Mouse (Mus musculus): ENCODE measurements around the gene Slc12a8.

Slc12a8 gene

DNA sequence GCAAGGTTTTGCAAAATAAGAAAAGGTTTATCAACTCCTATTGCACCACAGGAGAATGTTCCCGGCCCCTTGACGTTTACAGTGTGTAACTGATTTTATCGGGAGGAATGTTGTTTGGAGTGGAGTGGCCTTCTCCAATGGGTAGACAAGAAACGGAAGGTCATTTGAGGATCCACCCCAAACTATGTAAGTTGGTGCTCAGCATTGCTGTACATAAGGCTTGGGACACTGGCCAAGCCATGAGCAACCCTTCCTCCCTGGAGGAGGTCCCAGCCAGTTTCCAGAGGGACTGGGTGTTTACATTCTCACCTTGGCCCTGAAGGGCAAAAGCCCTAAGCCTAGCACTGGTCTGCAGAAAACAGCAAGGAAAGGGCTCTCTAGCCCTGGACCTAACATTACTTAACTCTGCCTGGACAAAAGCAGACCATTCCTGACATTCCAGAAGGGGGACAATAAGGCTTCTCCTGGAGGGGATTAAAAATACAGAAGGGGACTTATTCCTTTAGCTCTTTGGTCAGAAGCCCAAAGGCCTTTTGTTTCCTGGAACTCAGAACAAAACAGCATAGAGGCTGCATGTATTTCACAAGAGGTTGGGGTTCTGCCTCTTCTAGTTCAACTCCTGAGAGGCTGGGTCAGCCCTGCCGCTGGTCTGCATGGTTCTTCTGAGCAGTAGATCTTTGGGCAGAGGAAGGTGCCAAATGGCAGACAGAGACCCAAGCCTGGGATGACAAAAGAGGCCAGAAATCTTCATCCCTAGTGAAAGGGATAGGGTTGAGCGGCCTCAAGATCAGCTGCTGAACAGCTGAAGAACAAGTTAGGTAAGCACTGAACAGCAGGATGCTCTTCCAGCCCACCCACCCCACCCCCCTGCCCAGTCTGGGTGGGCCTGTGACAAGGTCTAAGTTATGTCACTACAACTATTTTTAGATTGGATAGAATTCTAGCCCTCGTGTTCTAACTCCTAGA is 159.5 kb downstream of the Slc12a8 start:
- peak; percentile 59 for DNase-seq

DNA sequence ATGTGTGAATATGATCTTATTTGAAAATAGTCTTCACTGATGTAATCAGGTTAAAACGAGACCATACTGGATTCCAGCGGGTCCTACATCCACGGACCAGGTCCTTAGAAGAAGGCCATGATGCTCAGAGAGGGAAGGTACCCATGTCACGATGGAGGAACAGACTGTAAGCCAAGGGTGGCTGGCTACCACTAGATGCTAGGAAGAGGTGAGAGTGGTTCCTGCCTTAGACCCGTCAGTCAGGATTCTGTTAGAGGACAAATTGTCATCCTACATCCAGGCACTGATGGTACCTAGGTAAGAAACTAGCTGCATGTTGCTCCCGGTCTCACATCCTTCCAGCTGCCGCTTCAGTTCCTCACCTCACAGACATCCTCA is 160.2 kb downstream of the Slc12a8 start:
- no peak for DNase-seq

DNA sequence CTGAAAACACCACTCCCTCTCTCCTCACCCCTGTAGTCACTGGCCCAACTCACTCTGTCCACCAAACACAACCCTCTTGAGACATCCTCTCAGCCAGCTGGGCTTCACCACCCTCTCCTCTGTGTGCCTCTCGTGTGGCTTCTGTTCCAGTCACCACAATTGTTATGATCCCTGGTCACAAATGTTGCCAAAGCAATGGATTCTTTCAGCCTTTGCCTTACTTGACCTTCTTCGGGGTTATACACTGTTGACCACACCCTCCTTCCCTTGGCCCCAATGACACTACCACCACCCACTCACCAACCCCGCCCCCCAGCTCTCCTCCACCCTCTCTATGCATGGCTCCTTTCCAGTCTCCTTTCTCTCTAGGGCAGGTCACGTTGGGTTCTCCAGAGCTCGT is 160.8 kb downstream of the Slc12a8 start:
- DNase-seq = no peak

DNA sequence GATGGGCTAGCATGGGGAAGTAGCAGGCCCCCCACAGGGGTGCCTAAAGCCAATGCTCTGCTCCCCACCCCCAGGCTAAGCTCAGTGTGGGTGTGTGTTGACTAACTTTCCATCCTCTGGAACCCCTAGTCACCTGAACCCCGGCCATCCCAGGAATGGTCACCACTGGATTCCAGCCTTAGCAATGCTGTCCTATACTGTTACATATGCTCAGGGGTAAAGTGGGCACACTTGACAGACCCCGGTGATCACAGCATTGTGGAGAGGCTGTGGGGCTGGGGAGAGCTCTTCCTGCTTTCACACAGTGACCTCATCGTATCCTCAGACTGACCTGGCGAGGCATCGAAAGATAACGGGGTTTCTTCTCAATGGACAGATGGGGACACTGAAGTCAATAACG is 163.1 kb downstream of the Slc12a8 start:
- no peak for DNase-seq

DNA sequence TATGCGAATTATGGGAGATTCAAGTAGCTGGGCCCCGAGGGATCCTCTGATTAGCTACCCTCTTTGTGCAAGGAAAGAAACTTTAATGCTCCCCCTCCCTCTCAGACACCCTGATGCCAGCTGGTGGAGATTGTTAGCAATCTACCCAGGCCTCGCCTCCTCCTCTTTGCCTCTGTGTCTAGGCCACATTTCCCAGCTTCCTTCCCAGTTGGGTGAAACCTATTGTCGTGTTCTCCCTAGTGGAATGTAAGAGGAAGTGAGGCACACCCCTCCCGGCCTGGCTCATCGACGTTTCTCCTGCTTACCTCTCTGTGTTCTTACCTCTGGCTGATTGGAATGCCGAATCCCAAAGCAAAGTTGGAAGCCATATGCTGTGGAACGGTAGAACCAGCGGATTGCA is 163.7 kb downstream of the Slc12a8 start:
- DNase-seq = peak; percentile 48

DNA sequence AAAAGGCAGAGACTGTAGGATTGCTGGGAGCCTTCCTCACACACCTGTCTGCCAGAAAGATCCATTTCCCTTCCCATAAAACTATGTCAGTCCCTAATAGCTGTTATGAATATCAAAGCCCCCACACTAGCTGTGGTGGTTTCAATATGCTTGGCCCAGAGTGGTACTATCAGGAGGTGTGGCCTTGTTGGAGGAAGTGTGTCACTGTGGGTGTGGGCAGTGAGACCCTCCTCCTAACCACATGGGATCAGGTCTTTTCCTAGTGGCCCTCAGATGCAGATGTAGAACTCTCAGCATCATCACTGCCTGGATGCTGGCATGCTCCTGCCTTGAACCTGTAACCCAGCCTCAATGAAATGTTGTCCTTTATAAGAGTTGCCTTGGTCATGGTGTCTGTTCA is 164.5 kb downstream of the Slc12a8 start:
- DNase-seq = no peak

DNA sequence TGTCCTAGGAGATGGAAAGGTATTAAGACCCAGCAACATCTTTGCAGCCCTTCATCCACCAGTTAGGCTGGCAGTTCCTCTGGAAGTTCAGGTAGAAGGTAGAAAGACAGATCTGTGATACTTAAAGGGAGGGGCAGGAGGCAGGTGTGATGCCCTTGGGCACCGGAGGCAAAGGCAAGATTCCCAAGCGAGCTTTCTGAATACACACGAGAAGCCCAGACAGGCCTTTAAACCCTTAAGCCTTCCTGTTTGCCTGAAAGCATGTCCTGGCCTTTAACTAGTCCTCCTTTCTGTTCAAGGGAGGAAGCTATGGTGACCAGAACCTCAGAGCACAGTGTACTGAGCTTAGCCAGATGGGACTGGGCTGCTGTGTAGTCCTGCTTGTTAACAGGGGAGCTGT is 165.5 kb downstream of the Slc12a8 start:
- DNase-seq = no peak

DNA sequence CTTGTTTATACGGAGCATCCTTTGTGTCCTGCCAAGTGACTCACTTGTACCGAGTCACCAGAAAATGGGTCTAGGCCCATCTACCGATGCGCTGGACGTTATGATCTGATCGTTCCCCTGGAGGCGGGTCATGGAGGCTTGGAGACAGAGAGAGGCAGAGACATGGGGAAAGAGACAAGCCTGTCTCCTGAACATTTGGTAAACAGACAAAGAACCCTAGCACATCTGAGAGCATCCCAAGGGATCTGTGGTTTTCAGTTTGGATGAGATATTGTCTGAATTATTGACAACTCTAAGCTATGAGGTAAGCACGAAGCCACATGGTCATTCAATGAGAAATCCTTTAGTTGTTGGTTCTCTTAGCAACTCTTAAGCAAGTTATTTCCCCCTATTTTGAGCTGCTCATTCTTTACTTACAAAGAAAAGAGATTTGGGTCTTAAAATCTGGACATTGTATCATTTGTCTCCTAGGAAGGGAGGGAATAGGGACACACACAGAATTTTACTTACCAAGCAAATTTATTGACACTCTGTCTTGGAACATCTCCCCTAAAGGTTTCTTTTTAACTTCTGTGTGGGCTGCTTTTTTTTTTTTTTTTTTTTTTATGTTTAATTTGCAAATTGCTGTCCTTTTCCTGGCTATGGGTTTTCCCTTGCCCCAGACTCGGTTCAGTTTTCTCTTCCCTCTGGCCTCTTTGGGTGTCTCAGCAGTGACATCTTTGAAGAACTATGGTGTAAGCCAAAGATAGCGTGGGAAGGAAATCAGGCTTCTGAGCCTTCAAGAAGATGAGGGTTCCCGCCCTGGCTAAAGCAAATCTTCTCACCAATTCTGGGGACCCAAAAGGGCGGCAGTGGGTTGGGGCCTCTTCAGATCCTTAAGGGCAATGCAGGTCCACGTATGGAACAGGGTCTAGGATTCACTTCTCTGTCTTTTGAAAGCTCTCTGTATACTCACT is 166.4 kb downstream of the Slc12a8 start:
- DNase-seq = no peak

DNA sequence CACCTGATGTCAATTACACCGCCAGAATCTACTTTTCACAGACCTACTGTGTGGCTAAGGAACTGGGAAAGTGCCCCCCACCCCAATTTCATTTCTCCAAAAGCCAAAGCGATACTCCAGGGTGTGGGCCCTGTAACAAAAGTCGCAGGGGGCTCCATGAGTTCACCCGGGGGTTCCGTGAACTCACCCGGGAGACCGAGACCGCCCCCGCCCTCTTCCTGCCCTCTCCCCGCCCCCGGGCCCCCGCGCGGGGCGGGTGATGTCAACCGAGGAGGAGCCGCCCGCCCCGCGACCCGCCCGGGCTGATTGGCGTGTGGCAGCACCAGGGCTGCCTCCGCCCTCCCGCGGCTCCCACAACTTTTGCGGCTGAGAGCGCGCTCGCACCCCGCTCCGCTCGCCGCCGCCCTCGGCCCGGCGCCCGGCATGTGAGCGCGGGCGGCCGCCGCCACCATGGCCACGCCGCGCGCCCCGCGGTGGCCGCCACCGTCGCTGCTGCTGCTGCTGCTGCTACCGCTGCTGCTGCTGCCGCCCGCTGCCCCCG is 167.1 kb downstream of the Slc12a8 start, which contains the start of gene Heg1:
Gene Heg1, plus strand, starts transcription at position 209 of the 541 bp plus-strand sequence.
- peak; percentile 73 for DNase-seq

DNA sequence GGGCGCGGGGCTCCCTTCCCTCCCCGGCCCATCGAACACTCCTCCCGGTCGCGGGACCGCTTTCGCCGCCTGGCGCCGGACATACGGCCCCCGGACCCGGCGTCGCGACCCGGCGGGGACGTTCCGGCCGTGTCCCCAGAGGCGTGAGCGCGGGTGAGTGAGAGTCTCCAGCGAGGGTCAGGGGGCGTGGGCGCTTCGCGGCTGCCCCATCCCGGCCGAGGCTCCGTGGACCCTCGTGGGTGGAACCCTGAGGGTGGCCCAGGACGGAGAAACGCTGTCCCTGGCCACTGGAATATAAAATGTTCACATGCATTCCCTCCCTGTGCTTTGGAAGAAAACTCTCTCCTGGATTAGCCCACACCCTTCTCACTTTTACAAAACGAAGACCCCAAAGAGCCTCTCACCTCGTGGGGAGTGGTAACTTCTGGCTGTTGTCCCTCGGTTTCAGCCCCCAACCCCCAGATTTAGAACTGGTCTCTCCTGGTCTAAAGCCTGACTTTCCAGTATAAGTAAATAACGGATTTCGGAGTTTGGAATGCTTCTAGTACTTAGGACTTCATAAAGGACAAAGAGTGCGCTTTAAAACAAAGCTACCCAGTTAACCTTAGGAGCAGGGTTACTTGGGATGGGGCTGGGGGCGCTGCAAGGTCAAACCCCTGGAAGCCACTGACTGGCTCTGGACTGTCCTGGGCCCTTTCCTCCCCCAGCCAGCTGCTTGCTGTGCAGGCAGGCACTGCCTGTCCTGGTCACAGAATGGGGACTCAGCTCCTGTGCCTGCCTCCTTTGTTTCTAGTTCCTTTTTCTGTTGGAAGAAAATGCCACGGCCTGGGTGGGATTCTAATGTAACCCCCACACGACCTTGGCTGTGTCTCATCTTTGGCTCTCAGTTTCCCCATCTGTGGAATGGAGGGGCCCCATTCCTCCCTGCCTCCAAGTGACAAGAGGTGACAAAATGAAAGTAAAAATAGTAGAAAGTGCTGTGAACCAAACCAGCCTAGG is 167.9 kb downstream of the Slc12a8 start:
- no peak for DNase-seq

DNA sequence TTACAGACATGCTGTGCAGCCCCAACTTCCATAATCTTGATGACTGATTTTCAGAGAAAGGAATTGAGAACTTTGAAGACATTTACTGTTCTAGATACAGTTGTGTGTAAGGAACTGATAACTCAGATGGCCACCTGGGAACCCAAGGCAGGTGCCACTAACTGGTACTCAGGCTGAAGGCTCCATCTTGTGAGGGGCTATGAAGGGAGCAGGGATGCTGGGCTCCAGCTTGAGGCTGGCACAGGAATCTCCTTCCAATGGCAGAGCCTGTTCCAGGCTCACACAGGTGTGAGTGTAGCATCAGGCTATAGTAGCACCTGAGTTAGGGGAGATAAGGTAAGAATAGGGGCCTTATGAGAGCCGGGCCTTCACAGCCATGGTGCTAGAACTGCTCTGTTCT is 168.9 kb downstream of the Slc12a8 start:
- no peak for DNase-seq

DNA sequence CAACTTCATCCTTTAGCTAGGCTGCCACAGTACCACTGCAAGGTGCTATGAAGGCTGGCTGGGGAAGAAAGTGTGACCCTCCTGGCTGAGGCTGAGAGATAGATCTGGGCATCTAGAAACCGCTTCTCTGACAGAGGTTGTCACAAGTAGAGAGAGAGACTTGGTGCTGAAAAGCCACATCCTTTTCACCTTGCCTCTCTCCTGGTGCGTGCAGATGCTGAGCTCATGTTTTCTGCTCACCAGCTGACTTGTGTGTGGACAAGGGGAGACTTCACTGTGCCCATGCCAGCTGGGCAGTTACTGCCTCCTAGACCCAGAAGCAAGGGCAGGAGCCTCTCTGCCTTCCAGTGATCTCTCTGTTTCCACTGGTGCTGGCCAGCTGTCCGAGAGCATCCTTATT is 170.6 kb downstream of the Slc12a8 start:
- DNase-seq = no peak

DNA sequence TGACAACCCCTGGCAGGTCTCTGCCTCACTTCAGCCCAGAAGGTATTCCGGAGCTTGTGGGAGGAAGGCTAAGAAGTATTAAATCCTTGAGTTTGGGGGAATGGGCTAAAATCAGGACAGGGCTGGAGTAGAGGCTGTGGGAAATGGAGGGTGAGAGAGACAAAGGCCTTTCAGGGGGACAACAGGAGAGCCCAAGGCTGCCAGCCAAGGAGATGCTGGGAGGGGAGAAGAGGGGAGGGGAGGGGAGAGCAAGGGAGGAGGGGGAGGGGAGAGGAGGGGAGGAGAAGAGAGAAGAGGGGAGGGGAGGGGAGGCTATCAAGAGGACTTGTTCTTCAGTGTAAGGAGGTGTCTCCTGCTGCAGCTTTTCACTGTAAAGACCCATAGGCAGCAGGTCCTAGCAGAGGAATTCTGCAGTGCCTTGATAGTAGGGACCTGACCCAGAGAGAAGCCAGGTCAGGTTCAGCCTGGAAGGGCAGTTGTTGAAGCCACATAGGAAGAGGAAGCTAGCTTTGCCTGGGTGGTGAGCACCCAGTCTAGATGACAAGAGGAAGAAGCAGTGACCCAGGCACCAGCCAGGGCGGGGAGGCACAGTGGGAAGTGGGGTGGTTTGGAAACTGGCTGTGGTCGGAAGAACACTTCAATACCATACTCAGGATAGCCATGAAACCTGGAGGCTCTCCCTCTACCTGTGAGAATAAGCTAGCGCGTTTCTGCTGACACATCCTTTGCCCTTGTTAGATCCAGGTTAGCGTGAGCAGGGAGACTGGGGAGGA is 174.0 kb downstream of the Slc12a8 start:
- DNase-seq = no peak

DNA sequence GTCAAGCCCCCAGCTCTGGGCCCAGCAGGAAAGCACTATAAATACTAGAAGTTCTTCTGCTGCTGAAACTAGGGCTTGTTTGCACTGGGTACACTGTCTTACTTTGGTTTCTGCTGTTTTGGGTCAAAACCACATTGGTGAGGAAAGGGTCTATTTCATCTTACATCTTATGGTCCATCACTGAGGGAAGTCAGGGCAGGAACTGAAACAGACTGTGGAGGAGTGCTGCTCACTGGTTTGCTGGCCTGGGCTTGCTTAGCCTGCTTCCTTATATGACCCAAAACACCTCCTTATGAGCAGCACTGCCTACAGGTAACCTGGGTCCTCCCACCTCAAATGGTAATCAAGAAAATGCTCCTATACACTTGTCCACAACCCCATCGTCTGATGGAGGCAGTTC is 176.4 kb downstream of the Slc12a8 start:
- DNase-seq = no peak

DNA sequence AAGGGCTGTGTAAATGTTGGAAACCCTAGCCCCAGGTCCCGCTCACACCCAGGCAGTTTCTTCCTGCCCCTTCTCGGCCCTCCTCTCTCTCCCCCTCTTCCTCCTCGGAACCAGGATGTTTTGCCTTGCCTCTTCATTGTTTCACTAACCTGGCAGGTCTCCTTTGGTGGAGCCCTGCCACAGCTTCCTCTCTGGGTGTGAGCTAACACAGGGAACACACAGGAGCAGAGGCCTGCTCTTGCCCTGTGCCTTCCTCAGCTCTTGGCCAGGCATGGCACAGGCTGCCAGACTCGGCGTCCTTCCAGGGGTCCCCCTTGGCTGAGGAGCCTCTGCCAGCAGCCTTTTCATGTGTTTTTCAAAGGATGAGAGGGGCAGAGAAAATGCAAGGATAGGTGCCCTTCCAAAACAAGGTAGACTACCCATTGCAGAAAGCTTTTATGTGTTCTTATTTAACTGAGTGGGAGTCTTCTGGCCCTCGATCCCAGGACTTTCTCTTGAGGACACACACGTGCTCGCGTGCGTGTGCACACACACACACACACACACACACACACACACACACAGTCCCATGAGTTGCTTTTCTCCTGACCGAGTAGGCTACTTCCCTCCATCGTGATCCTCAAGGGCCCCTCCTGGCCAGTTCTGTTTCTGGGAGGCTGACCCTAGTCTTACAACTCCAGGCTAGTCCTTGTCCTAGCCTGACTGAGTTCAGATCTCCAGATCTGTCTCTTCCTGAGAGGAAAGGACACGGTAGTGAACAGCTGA is 179.9 kb downstream of the Slc12a8 start:
- peak; percentile 48 for DNase-seq

DNA sequence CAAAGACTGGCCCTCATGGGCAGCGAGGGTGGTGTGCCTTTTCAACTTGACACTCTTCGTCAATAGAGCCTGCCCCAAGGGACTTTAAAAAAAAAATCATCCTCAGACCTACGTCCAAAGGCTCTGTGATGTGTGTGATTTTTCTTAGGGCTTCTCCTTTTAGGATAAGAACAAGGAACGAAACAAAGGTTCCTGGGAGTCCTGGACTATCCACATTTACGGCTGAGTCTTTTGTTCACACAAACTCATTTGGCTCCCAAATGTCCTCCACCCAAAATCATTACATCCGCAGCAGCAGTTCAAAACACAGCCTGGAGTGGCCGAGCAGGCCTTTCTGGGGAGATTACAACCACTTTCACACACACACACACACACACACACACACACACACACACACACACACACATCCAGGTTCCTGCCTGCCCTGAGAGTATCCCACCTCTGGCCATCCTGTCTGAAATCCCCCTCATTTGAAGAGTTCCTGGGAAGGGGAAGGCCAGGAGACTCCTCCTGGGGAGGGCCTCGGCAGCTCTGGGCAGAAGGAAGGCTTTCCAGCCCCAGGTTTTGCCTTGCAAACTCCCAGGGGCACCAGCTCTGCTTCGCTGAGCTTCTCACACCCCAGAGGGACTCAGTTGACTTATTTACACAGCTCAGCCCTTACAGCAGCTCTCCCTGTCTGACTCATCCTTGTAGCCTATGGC is 180.6 kb downstream of the Slc12a8 start:
- DNase-seq = no peak

DNA sequence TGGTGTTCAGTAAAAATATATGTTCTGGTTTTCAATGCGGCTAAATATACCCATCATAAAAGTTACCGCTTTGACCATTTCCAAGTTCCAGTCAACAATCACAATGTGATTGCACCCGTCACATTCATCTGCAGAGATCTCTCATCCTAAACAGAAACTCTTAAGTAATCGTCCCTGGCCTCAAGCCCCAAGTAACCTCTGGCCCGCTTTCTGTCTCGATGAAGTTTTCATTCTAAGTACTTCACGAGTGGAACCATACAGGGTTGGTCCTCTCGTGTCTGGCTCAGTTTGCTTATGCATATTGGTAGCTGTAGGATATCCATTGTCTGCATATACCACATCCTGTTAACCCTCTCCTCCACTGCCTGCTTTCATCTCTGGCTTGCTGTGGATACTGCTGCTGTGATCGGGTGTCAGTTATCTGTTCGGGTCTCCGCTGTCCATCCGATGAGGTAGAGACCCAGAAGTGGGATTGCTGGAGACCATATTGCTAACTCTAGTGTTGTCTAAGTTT is 181.2 kb downstream of the Slc12a8 start:
- no peak for DNase-seq

DNA sequence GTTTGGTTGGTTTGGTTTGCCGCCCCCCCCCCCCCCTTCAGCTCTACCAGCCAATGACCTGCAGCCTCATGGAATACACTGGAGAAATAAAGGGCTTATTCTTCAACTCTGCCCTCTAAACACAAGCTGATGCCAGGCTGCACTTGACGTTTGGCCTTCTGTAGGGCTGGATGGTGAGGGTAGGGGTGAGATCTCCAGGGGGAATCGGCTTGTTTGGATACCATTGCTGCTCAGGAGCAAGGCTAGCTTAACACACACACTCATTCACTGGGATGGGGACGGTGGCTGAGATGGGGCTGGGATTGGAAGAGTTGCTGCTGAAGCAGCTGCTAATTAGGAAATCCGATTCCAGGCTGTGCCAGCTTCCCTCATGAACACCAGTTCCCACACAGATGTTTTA is 183.5 kb downstream of the Slc12a8 start:
- no peak for DNase-seq

DNA sequence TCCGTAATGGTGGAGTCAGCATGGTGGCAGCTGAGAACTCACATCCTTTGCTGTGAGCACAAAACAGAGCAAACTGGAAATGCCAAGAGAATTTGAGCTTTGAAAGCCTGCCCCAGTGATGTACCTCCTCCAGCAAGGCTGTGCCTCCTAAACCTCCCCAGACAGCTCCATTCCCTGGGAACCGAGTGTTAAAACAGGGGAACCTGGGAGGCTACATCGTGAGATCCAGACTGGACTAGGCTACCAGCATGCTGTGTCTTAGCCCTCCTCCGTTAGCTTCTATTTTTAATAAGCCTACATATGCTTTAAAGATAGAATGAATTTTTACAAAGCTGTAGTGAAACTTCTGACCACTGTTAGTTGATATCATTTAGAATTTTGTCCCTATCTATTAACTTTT is 184.7 kb downstream of the Slc12a8 start:
- no peak for DNase-seq

DNA sequence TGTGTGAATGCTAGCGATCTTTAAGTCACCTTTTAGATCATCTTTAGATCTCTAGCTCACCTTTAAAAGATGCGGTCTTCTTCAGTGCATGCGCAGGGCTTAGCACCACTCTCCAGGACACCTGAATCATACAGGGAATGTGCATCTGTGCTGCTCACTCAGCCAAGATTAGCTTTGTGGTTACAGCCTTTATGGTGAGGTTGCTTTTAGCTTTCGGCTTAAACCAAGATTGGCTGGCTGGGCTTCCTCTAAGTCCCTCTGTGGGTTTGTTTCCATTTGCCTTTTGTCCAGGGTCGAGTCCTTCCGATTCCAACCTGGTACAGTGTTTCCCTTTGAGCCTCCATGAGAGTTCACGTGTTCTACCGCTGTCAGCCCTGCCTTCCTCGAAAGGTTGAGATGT is 187.2 kb downstream of the Slc12a8 start:
- DNase-seq = no peak

Measured in kidney, adult 9 months (tissue).